Mouse (Mus musculus) heart, embryonic 11.5 days (tissue): ENCODE data around the gene Pgp. TPM values are rescaled to one million over a fixed set of nuclear protein-coding genes. Genes with fewer than 3 reads are reported as not detected.

ENCODE experiments used
- ATAC-seq: fragments of 200-750 bp; cut with Nextera tagmentation; replicated peaks from 2 replicates; pipeline ENCODE4 v1.8.0; 2017; ENCODE audit warnings: moderate library complexity; ENCODE audit not compliant: insufficient number of reproducible peaks, low FRiP score, low TSS enrichment
- H3K27ac ChIP-seq: fragments of 300-500 bp; sonication (generic); 2 replicates; pipeline ENCODE4 v1.5.1; 2014; ENCODE audit warnings: mild to moderate bottlenecking, low read depth, low read length
- H3K27me3 ChIP-seq: fragments of 300-500 bp; sonication (generic); 2 replicates; pipeline ENCODE4 v1.6.1; 2014; ENCODE audit warnings: mild to moderate bottlenecking, low read length, mixed read lengths; ENCODE audit not compliant: control insufficient read depth, insufficient read depth
- H3K36me3 ChIP-seq: fragments of 300-500 bp; sonication (generic); 2 replicates; pipeline ENCODE4 v1.6.1; 2014; ENCODE audit warnings: mild to moderate bottlenecking, low read length, moderate library complexity, mixed read lengths; ENCODE audit not compliant: control insufficient read depth, insufficient read depth
- H3K4me1 ChIP-seq: fragments of 300-500 bp; sonication (generic); 2 replicates; pipeline ENCODE4 v1.6.1; 2014; ENCODE audit warnings: low read length; ENCODE audit not compliant: control insufficient read depth, insufficient read depth
- H3K4me2 ChIP-seq: fragments of 300-500 bp; sonication (generic); 2 replicates; pipeline ENCODE4 v1.6.1; 2014; ENCODE audit warnings: mild to moderate bottlenecking, moderate library complexity
- H3K4me3 ChIP-seq: fragments of 300-500 bp; sonication (generic); 2 replicates; pipeline ENCODE4 v1.5.1; 2014; ENCODE audit warnings: low read depth, low read length
- H3K9ac ChIP-seq: fragments of 300-500 bp; sonication (generic); 2 replicates; pipeline ENCODE4 v1.6.1; 2014; ENCODE audit warnings: mild to moderate bottlenecking, low read depth, low read length, moderate library complexity
- H3K9me3 ChIP-seq: fragments of 300-500 bp; sonication (generic); replicated peaks from 2 replicates; pipeline ENCODE4 v1.6.1; 2016; ENCODE audit warnings: low read length; ENCODE audit not compliant: control insufficient read depth
- WGBS: fragments of 180-500 bp; shearing (Covaris S2); extraction: QIAGEN DNeasy Blood & Tissue Kit; methylation state at CpG from one replicate; pipeline ENCODE4 v1.1.7; 2014; ENCODE audit not compliant: insufficient replicate concordance; 5-methylcytosine and 5-hydroxymethylcytosine counted together
- polyA plus RNA-seq: library from polyadenylated mRNA; unstranded; fragments of >200 nt; fragmentation: Nextera tagmentation; extraction: Ambion mirVana; gene quantifications from 2 replicates; pipeline ENCODE4 v1.2.1, GENCODE M21; 2014

Gene Pgp
- polyA plus RNA-seq, 1 experiment from 2014 or later, result 75.8 TPM

DNA sequence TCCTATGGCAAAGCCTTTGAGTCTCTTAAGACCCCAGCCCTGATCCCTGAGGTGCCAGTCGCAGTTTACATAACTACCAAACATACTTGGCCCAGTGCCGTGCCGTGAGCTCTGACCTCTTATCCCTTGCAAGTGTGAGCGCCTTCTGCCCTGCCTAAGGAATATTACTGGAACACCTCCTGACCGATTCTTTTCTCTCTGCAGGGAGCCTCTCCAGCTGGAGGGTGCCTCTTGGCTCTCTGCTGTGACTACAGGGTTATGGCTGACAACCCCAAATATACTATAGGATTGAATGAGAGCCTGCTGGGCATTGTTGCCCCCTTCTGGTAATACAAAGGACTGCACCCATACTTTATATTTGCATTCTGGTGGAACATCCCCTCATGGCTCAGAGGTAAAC lies 33.2 kb upstream of the Pgp start:
- Histone ChIP-seq H3K36me3 (peaks cover 17% of the 10 kb centered on the region), H3K27me3 (no peaks in the 10 kb centered on the region), H3K4me1 (no peaks in the 10 kb centered on the region), H3K9ac (no peak overlapping the region), H3K9me3 (no peaks in the 10 kb centered on the region), H3K4me2 (no peak overlapping the region), H3K4me3 (no peak overlapping the region), H3K27ac (no peak overlapping the region)
- WGBS, result 77% methylated on average over 5 of the region's 5 CpGs
- ATAC-seq, result no peak

DNA sequence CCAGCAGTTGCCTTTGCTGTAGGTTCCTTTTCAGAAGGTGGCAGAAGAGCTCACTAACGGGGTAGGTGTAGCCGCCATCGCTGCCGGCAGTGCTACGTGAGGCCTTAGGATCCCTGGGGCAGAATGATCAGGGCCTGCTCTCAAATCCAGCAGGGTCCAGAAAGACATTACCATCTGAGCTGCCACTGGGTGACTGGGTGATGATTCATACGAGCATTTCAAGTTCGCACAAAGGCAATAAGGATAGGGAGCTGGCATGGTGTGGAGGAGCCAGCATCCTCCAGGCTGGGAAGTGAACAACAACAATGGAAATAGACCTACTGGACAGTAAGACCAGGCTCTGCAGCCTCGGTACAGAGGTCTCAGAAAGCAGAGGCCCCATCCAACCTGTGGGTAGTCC lies 29.8 kb upstream of the Pgp start:
- H3K4me2 ChIP-seq, result no peak overlapping the region
- H3K27ac ChIP-seq, result no peak overlapping the region
- H3K9me3 ChIP-seq, result no peaks in the 10 kb centered on the region
- H3K4me3 ChIP-seq, result no peak overlapping the region
- H3K9ac ChIP-seq, result no peak overlapping the region
- no peaks in the 10 kb centered on the region for H3K4me1 ChIP-seq
- peaks cover 30% of the 10 kb centered on the region for H3K36me3 ChIP-seq
- ATAC-seq, result no peak
- WGBS, result 89% methylated on average over 8 of the region's 8 CpGs
- no peaks in the 10 kb centered on the region for H3K27me3 ChIP-seq

- ATAC-seq, result no peak; the same call in 1 of the 2 replicates
- no peaks in the 10 kb centered on the region for H3K4me1 ChIP-seq
- peaks cover 38% of the 10 kb centered on the region for H3K36me3 ChIP-seq
- H3K9me3 ChIP-seq, result no peaks in the 10 kb centered on the region
- H3K27me3 ChIP-seq, result no peaks in the 10 kb centered on the region
- no peak overlapping the region for H3K4me3 ChIP-seq
- 48% methylated on average over 2 of the region's 2 CpGs for WGBS
- no peak overlapping the region for H3K9ac ChIP-seq
- no peak overlapping the region for H3K4me2 ChIP-seq
- H3K27ac ChIP-seq, result no peak overlapping the region
These were observed 29.0 kb upstream of the Pgp start for GRCm38 (mm10) chr17:24441148-24441547.

DNA sequence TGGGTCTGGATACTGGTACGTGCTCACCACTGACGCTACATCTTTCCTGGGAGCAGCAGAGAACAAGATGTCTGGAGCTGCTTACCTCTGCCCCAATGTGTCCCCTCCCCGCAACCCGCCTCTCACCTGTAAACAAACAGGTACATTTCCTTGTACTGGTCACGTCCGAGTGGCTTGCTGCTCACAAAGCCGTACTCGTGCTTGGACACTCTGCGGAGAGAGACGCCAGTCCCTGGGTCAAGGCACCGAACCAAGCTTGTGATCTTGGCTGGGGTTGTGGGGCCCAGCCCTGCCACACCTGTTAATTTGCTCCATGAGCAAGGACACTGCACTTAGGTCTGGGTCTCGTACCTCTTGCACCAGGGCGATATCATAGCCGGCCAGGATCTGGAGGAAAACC lies 28.1 kb upstream of the Pgp start:
- H3K36me3 ChIP-seq, result peaks cover 43% of the 10 kb centered on the region
- no peaks in the 10 kb centered on the region for H3K4me1 ChIP-seq
- no peak for ATAC-seq
- no peaks in the 10 kb centered on the region for H3K27me3 ChIP-seq
- H3K9ac ChIP-seq, result no peak overlapping the region; the same call in 1 of the 2 replicates
- H3K9me3 ChIP-seq, result no peaks in the 10 kb centered on the region
- H3K27ac ChIP-seq, result no peak overlapping the region
- H3K4me3 ChIP-seq, result no peak overlapping the region
- H3K4me2 ChIP-seq, result no peak overlapping the region
- WGBS, result 85% methylated on average over 14 of the region's 14 CpGs

DNA sequence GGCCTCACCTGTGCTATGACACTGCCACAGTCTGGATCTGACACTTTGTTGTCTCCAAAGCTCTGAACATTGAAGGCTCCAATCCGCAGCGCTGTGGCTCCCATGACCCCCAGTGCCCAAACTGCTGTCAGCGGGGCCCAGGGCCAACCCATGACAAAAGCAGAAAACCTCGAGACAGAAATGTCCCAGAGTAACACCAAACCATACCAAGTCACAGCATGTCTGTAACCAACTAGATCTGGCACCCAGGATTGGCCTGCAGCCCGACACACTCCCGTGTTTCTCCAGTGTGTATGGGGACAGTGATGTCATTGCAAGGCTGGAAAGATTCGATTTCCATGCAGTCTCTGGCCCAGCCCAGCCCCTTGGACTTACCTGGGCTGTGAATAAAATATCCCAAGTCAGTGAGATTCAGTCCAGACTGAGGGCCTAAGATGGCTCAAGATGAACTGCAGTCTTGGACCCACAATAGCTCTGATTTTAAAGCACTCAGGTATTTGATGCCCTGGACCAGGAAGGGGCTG lies 27.5 kb upstream of the Pgp start, which contains the start of gene Dnase1l2:
TSS of gene Dnase1l2 (minus strand) at position 474 of the 524 bp plus-strand sequence.
- Histone ChIP-seq H3K9me3 (no peaks in the 10 kb centered on the region), H3K27ac (no peak within 1 kb of the TSS), H3K4me3 (no peak within 1 kb of the TSS), H3K27me3 (no peaks in the 10 kb centered on the region), H3K36me3 (peaks cover 46% of the 10 kb centered on the region), H3K4me1 (no peaks in the 10 kb centered on the region), H3K4me2 (no peak within 1 kb of the TSS), H3K9ac (no peak within 1 kb of the TSS; the same call in 1 of the 2 replicates)
- 83% methylated on average over 7 of the region's 7 CpGs for WGBS
- ATAC-seq, result no peak

- no peak for ATAC-seq
- H3K4me3 ChIP-seq, result no peak overlapping the region
- 83% methylated on average over 4 of the region's 4 CpGs for WGBS
- H3K36me3 ChIP-seq, result peaks cover 43% of the 10 kb centered on the region
- no peaks in the 10 kb centered on the region for H3K4me1 ChIP-seq
- no peaks in the 10 kb centered on the region for H3K9me3 ChIP-seq
- no peak overlapping the region for H3K9ac ChIP-seq
- H3K4me2 ChIP-seq, result no peak overlapping the region
- H3K27ac ChIP-seq, result no peak overlapping the region
- H3K27me3 ChIP-seq, result no peaks in the 10 kb centered on the region
These were observed 26.8 kb upstream of the Pgp start for GRCm38 (mm10) chr17:24443409-24443808.

DNA sequence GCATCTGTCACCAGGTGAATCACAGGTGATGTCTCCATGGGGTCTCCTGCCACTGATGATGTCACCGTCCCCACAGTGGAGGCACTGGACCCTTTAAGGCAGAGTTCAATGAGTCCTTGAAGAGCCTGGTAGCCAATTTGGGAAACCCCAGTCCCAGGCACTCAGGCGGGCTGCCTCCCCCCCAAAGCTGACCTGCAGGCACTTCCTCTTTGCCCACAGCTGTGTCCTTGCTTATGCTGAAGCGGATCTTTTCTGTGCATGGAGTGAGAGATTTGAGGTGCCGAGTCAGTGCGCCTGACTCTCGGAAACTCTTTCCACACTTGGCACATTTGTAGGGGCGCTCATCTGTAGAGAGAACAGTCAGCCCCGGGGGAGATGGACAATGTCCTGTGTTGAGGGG lies 23.6 kb upstream of the Pgp start:
- H3K4me3 ChIP-seq, result no peak overlapping the region
- 0 out of 2 replicates have a peak, but pooled peaks have one; percentile 29 for ATAC-seq
- no peak overlapping the region for H3K4me2 ChIP-seq
- H3K36me3 ChIP-seq, result peaks cover 45% of the 10 kb centered on the region
- H3K9me3 ChIP-seq, result no peaks in the 10 kb centered on the region
- no peaks in the 10 kb centered on the region for H3K4me1 ChIP-seq
- no peak overlapping the region for H3K27ac ChIP-seq
- H3K9ac ChIP-seq, result no peak overlapping the region
- 95% methylated on average over 8 of the region's 8 CpGs for WGBS
- no peaks in the 10 kb centered on the region for H3K27me3 ChIP-seq

- H3K9ac ChIP-seq, result no peak overlapping the region
- H3K36me3 ChIP-seq, result peaks cover 34% of the 10 kb centered on the region
- peaks cover 6% of the 10 kb centered on the region; the same call in 1 of the 2 replicates for H3K4me1 ChIP-seq
- H3K27ac ChIP-seq, result no peak overlapping the region
- no peaks in the 10 kb centered on the region for H3K9me3 ChIP-seq
- 84% methylated on average over 6 of the region's 6 CpGs for WGBS
- no peak overlapping the region for H3K4me2 ChIP-seq
- ATAC-seq, result no peak
- no peak overlapping the region for H3K4me3 ChIP-seq
- H3K27me3 ChIP-seq, result no peaks in the 10 kb centered on the region
These were observed 20.7 kb upstream of the Pgp start for GRCm38 (mm10) chr17:24449507-24449906.

DNA sequence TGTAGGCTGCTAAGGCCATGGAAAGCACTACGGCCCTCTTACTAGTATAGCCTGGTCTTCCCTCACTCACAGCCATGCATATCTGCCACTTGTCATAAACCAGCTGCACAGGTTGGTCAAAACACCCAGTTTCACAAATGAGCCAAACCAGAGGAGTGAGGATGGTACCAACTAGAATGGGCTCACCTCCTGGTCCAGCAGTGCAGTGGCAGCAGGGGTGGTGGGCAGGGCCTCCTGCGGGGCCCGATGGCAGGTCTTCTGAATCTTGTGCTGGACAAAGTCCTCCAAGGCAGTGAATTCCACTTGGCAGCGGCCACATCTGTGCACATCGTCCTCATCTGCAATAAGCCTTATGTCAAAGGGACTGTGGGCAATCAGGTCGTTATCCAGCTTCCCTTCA lies 19.0 kb upstream of the Pgp start:
- Histone ChIP-seq H3K9ac (no peak overlapping the region), H3K36me3 (peaks cover 17% of the 10 kb centered on the region), H3K27ac (no peak overlapping the region), H3K4me3 (no peak overlapping the region), H3K4me2 (no peak overlapping the region), H3K4me1 (peaks cover 6% of the 10 kb centered on the region; the same call in 1 of the 2 replicates), H3K27me3 (no peaks in the 10 kb centered on the region), H3K9me3 (no peaks in the 10 kb centered on the region)
- no peak for ATAC-seq
- WGBS, result 93% methylated on average over 6 of the region's 6 CpGs
